Mouse (Mus musculus) midbrain, embryonic 11.5 days (tissue): ENCODE data around the gene Prmt9. TPM values are rescaled to one million over a fixed set of nuclear protein-coding genes. Genes with fewer than 3 reads are reported as not detected.

Experiments
- ATAC-seq: fragments of 200-750 bp; cut with Nextera tagmentation; 2 replicates; pipeline ENCODE4 v1.8.0; 2017; ENCODE audit warnings: moderate TSS enrichment, moderate library complexity; ENCODE audit not compliant: low FRiP score
- DNase-seq: peaks from one replicate; pipeline ENCODE4 v3.0.0; 2015; ENCODE audit warnings: low spot score; ENCODE audit errors: missing footprints
- H3K27ac ChIP-seq: fragments of 300-500 bp; sonication (generic); 2 replicates; pipeline ENCODE4 v1.5.1; 2014; ENCODE audit warnings: low read depth, low read length
- H3K27me3 ChIP-seq: fragments of 300-500 bp; sonication (generic); 2 replicates; pipeline ENCODE4 v1.6.1; 2014; ENCODE audit warnings: mild to moderate bottlenecking, low read length, moderate library complexity, mixed read lengths; ENCODE audit not compliant: control insufficient read depth, insufficient read depth
- H3K36me3 ChIP-seq: fragments of 300-500 bp; sonication (generic); 2 replicates; pipeline ENCODE4 v1.6.1; 2014; ENCODE audit warnings: mild to moderate bottlenecking, low read length, moderate library complexity, mixed read lengths; ENCODE audit not compliant: control insufficient read depth, insufficient read depth
- H3K4me1 ChIP-seq: fragments of 300-500 bp; sonication (generic); 2 replicates; pipeline ENCODE4 v1.6.1; 2014; ENCODE audit warnings: low read length; ENCODE audit not compliant: control insufficient read depth, insufficient read depth
- H3K4me2 ChIP-seq: fragments of 300-500 bp; sonication (generic); 2 replicates; pipeline ENCODE4 v1.6.1; 2014; ENCODE audit warnings: mild to moderate bottlenecking, moderate library complexity
- H3K4me3 ChIP-seq: fragments of 300-500 bp; sonication (generic); 2 replicates; pipeline ENCODE4 v1.5.1; 2014; ENCODE audit warnings: low read depth, low read length
- H3K9ac ChIP-seq: fragments of 300-500 bp; sonication (generic); 2 replicates; pipeline ENCODE4 v1.6.1; 2014; ENCODE audit warnings: low read length
- H3K9me3 ChIP-seq: fragments of 300-500 bp; sonication (generic); 2 replicates; pipeline ENCODE4 v1.6.1; 2016; ENCODE audit warnings: low read length; ENCODE audit not compliant: control insufficient read depth
- WGBS: fragments of 180-500 bp; shearing (Covaris S2); extraction: QIAGEN DNeasy Blood & Tissue Kit; methylation state at CpG from one replicate; pipeline ENCODE4 v1.1.7; 2014; 5-methylcytosine and 5-hydroxymethylcytosine counted together
- polyA plus RNA-seq: library from polyadenylated mRNA; unstranded; fragments of >200 nt; fragmentation: Nextera tagmentation; extraction: Ambion mirVana; gene quantifications from 2 replicates; pipeline ENCODE4 v1.2.1, GENCODE M21; 2014

Gene Prmt9
- polyA plus RNA-seq, 1 experiment from 2014 or later: 22.7 TPM

DNA sequence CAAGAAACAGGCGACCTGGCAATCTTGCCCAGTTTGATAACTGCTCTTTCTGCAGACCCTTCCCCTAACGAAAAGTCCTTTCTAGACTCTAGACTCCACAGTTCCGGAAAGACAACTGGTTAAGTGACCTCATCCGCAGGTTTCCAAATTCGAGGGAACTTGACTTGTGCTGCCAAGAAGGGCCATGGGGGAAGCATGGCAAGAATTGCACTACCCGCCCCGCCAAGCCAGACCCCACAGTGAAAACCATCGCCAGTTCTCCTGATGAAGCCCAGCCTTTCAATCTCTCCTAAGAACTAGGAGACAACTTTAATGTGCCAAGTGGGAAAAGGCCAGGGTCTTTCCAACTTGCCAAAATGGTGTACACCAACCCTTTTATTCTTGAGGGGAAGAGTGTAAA is 34.0 kb upstream of the Prmt9 start:
- Histone ChIP-seq H3K27ac (no peak overlapping the region), H3K4me3 (no peak overlapping the region), H3K9ac (no peak overlapping the region), H3K9me3 (no peaks in the 10 kb centered on the region), H3K27me3 (no peaks in the 10 kb centered on the region; the same call in 1 of the 2 replicates), H3K36me3 (no peaks in the 10 kb centered on the region), H3K4me2 (no peak overlapping the region), H3K4me1 (peaks cover 14% of the 10 kb centered on the region)
- WGBS: 93% methylated on average over 8 of the region's 8 CpGs
- no peak for DNase-seq
- ATAC-seq: no peak

DNA sequence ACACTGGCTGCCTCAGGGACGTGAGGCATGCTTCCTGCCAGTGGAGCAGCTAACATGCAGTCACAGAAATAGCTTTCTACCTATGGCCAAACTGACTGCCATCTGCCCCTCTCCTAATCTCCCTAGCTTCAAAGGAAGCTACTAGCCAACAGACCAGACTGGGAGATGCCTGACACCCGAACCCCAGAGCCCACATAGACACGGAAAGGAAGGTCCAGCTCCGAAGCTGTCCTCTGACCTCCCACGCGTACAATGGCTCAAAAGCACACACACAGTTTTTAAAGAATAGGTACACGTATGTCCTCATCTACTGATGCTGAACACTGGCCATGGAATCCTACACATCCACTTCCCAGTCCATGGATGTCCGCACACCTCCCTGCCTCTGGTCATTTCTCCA is 33.4 kb upstream of the Prmt9 start:
- ATAC-seq (no peak), DNase-seq (no peak)
- Histone ChIP-seq H3K4me2 (no peak overlapping the region), H3K27ac (no peak overlapping the region), H3K36me3 (no peaks in the 10 kb centered on the region), H3K4me1 (peaks cover 14% of the 10 kb centered on the region), H3K9me3 (no peaks in the 10 kb centered on the region), H3K9ac (no peak overlapping the region), H3K4me3 (no peak overlapping the region), H3K27me3 (no peaks in the 10 kb centered on the region; the same call in 1 of the 2 replicates)
- WGBS: 72% methylated on average over 8 of the region's 8 CpGs

DNA sequence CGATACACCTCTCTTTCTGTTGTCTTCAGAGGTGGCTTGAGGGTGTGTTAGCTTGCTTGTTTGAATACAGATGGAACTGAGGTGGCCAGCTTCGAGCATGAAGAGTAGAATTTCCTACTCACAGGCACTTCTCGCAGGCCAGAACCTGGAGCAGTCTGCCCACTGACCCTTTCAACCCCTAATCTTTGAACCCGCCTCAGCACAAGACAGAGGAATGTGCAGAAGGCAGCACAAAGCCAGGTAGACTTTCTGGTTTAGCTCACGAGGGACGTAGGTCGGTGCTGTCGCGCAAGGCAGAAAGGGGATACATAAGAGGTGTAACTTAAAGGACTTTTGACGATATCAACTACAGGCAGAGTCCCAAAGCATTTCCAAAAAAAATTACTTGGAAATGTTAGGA is 32.4 kb upstream of the Prmt9 start:
- peaks cover 14% of the 10 kb centered on the region for H3K4me1 ChIP-seq

DNA sequence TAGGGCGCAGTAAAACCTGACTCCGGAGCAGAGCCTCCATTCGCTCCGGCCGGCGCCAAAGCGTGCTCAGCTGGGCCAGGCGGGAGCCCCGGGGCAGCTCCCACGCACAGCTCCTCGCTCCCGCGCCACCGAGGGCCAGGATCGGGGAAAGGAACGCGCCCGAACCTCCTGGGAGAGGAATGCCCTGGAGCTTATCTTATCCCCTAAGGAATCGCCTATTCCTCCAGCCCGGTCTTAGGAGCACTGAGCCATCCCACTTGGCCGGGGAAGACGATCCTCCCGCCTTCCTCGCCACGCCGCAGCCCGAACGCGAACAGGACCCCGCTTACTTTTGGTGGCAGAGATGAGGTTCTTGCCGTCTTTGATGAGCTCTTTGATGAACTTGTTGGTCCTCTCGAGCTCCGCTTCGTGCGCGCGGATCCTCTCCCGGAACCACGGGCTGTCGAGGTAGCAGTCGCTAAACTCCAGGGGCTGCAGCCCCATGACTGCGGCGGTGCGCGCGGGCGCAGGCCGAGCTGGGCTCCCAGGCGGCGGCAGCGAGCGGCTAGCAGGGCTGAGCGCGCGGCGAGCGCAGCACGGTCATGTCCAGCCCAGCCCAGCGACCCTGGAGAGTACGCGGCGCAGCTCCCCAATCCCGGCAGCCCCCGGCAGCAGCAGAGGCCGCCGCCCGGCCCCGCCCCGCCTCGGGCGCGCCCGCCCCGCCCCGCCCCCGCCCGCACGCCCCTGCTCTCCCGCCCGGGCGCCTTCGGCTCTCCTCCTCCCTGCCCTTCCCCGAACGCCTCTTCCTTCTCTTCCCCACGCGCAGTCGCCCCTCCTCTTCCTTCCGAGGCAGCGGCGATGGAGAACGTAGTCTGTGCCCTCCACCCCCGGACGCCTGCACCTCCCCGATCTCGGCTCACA is 31.6 kb upstream of the Prmt9 start, which contains the start of gene Arhgap10:
Arhgap10 (minus strand) TSS at position 653 of the 900 bp plus-strand sequence.
- H3K27ac ChIP-seq: peak within 1 kb of the TSS; percentile 27; the same call in 1 of the 2 replicates
- H3K9ac ChIP-seq: peak within 1 kb of the TSS; percentile 75
- under 1% methylated on average over 63 of the region's 95 CpGs for WGBS
- no peaks in the 10 kb centered on the region; the same call in 1 of the 2 replicates for H3K27me3 ChIP-seq
- peak; percentile 98 for DNase-seq
- H3K4me2 ChIP-seq: peak within 1 kb of the TSS; percentile 88
- no peaks in the 10 kb centered on the region for H3K9me3 ChIP-seq
- peak; percentile 96 for ATAC-seq
- H3K4me1 ChIP-seq: peaks cover 11% of the 10 kb centered on the region
- no peaks in the 10 kb centered on the region for H3K36me3 ChIP-seq
- H3K4me3 ChIP-seq: peak within 1 kb of the TSS; percentile 53

More for the DNA sequence above, 32.4 kb upstream of the Prmt9 start:
- no peak for DNase-seq
- no peaks in the 10 kb centered on the region for H3K36me3 ChIP-seq
- no peak for ATAC-seq
- no peak overlapping the region for H3K27ac ChIP-seq
- no peaks in the 10 kb centered on the region for H3K9me3 ChIP-seq
- peak overlapping the region; percentile 75 for H3K9ac ChIP-seq
- 5% methylated on average over 10 of the region's 10 CpGs for WGBS
- H3K27me3 ChIP-seq: no peaks in the 10 kb centered on the region; the same call in 1 of the 2 replicates
- H3K4me3 ChIP-seq: peak overlapping the region; percentile 53
- H3K4me2 ChIP-seq: peak overlapping the region; percentile 88

DNA sequence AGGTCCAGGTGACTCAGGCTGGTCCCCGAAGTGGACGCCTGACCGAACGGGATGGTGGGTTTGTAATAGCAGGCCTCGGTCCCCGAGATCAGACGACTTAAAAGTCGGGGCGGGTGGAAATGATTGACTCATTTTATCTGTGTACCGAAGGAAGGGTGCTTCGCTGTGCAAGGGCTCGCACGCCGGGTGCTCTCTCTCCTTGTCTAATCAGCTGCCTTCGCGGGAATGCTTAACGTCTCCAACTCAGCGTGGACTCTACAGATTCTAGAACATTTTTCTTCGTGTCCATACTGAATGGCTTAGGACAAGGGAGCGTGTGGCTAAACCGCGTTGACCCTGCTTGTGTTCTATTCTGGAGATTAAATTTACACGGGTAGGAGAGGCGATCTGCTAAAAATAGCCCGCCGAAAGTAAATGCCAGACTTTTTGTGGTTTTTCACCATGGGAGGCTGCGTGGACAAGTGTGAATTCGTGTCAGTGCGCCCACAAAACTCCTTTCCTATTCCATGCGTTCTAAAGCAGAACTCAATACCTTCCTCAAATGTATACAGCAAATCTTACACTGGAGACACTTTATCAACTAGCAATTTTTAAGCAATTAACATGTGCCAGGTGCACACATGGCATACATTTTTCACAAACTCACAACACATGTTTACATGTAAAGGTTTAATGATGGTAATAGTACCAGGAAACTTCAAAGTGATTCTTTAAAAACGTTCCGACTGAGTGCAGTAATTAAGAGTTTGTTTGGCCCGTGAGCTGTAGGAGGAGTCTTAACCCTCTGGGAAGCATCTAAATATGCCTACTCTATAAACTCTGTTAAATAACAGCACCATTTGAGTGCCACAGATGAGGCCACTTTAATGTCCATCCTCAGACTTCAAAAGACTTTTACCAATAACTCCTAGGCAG is 30.7 kb upstream of the Prmt9 start:
- Histone ChIP-seq H3K4me1 (peaks cover 9% of the 10 kb centered on the region), H3K9me3 (no peaks in the 10 kb centered on the region), H3K27me3 (no peaks in the 10 kb centered on the region; the same call in 1 of the 2 replicates), H3K27ac (no peak overlapping the region), H3K4me2 (peak overlapping the region; percentile 88), H3K4me3 (peak overlapping the region; percentile 53), H3K9ac (peak overlapping the region; percentile 75), H3K36me3 (no peaks in the 10 kb centered on the region)
- WGBS: 10% methylated on average over 32 of the region's 33 CpGs
- ATAC-seq: peak; percentile 65
- no peak for DNase-seq

DNA sequence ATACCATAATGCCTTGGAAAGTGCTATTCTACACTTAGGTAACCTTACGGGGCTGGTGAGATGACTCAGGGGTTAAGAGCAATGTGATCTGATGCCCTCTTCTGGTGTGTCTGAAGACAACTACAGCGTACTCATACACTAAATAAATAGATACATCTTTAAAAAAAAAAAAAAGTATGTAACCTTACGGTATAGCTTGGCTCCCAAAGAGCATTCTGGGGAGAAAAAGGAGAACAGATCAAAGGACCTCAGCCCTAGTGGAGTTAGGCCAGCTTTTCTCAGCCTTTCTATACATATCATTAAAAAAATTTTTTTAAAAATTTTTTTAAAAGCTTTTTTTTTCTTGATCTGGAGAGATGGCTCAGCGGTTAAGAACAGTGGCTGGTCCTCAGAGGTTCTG is 28.6 kb upstream of the Prmt9 start:
- Histone ChIP-seq H3K9ac (no peak overlapping the region), H3K4me1 (peaks cover 9% of the 10 kb centered on the region), H3K4me2 (no peak overlapping the region), H3K27ac (no peak overlapping the region), H3K9me3 (no peaks in the 10 kb centered on the region), H3K36me3 (no peaks in the 10 kb centered on the region), H3K4me3 (no peak overlapping the region), H3K27me3 (no peaks in the 10 kb centered on the region; the same call in 1 of the 2 replicates)
- peak; percentile 51 for DNase-seq
- 91% methylated on average over 4 of the region's 4 CpGs for WGBS
- ATAC-seq: no peak

DNA sequence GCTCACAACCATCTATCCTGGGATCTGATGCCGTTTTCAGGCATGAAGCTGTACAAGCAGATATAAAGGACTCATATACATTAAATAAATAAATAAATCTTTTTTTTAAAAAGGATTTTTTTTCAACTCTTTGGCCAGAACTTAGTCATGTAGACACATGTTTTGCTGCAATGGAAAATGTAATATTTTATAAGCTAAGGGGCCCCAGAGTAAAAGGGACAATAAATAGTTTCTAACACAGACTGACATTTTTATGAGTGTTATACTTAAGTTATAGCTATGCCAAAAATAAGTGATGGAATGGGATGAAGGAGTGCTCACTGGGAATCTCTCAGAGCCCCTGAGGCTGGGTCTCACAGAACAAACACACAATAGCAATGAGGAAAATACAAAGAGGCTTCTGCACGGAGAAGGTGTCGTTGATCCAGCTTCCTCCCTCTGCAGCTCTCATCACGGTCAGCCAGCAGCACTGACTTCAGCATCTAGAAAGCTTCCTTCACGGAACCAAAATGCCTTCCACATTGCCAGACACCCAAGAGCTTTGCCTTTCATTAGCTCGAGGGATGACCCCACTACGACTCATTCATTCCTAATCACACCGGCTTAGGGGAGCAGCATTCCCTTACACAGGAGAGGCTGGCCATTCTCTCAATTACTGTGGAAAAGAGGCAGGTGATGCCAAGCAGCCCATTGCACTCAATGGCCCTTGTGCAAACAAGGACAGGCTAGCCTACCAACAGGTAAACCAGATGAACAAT is 28.0 kb upstream of the Prmt9 start:
- whole genome bisulfite sequencing: 72% methylated on average over 8 of the region's 8 CpGs
- Histone ChIP-seq H3K36me3 (no peaks in the 10 kb centered on the region), H3K27ac (no peak overlapping the region), H3K4me3 (no peak overlapping the region), H3K4me2 (no peak overlapping the region), H3K9ac (no peak overlapping the region), H3K4me1 (peaks cover 9% of the 10 kb centered on the region), H3K27me3 (no peaks in the 10 kb centered on the region; the same call in 1 of the 2 replicates), H3K9me3 (no peaks in the 10 kb centered on the region)
- DNase-seq (peak; percentile 62), ATAC-seq (no peak)

DNA sequence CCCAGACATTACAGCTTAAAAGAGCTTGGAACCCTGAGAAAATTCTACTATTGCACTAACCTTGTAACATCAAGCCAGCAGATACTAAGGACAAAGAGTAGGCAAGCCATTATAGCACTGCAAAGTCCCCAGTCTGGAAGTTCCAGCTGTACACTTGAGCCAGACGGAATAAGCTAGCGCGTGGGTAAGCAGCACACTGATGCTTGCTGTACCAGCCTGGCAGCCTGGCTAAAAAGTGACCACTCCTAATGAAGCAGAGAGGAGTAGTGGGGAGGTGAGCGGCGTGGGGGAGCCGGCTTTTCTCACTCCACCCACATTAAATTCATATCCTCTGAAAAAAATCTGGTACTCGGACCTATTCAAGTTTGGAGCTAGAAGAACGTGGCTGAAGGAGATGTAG is 26.2 kb upstream of the Prmt9 start:
- Histone ChIP-seq H3K9ac (no peak overlapping the region), H3K4me1 (no peaks in the 10 kb centered on the region), H3K4me3 (no peak overlapping the region), H3K4me2 (no peak overlapping the region), H3K27ac (no peak overlapping the region), H3K9me3 (no peaks in the 10 kb centered on the region), H3K36me3 (no peaks in the 10 kb centered on the region), H3K27me3 (no peaks in the 10 kb centered on the region)
- DNase-seq: peak; percentile 6
- 88% methylated on average over 8 of the region's 8 CpGs for WGBS
- no peak for ATAC-seq
